ENCODE assay signal across 9 mouse cellular contexts in the genomic region with DNA sequence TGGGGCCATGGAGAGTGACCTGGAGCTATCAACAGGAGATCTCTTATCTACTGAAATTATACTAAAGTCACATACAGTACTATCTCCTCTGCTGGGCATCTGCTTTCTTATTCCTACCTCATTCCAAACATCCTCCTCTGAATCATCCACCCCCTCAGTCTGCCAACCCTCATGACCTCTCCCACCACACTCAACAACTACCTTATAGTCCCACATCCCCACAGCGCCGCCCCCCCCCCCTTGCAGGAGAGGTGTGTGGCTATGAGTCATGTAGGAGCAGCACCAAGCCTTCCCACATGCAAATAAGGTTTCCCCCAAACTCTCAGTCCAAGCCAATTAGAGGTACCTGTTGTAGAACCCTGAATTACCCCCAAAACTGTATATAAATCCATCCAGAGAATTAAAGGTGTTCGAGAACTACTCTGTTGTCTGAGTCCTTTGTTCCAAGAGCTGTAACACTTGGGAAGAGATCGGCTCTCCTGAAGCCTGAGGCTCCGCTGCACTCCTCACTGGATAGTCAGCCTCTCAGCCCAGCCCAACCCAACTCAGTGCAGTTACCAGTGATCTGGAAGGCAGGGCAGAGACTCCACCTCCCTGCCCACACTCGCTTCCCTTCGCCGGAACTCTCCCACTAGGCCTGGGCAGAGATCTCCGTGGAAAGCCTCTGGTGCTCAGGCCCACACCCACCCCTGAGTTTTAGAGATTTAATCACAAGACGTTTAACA.
DNase-seq lines count a peak whose midpoint lies in the region; ATAC-seq lines count a peak whose summit lies in the region.
"Had no signal": no experiment of that assay in that cellular context is flagged by ENCODE, and none has a peak within 500 bp of the region (broad histone marks: within the 10 kb centered on the region; RNA-seq: fewer than 3 reads in every experiment).

No protein-coding gene starts in this region.

- H3K27ac ChIP-seq in midbrain, embryonic 13.5 days, result no peak overlapping the region
- no peak overlapping the region for H3K27ac ChIP-seq in midbrain, embryonic 10.5 days (replicated peaks)
- H3K27ac ChIP-seq: limb, embryonic 12.5 days; neural tube, embryonic 12.5 days had no signal

- WGBS in midbrain, embryonic 13.5 days, result 69% methylated on average over 10 of the region's 10 CpGs
- 81% methylated on average over 10 of the region's 10 CpGs for WGBS in midbrain, embryonic 10.5 days

- H3K4me2 ChIP-seq in midbrain, embryonic 13.5 days (replicated peaks), result no peak overlapping the region
- H3K4me2 ChIP-seq: limb, embryonic 12.5 days; neural tube, embryonic 12.5 days had no signal

- no peaks in the 10 kb centered on the region for H3K9me3 ChIP-seq in midbrain, embryonic 13.5 days
- H3K9me3 ChIP-seq in midbrain, embryonic 10.5 days (replicated peaks), result no peaks in the 10 kb centered on the region
- H3K9me3 ChIP-seq: limb, embryonic 12.5 days; neural tube, embryonic 12.5 days had no signal

- no peaks in the 10 kb centered on the region for H3K27me3 ChIP-seq in midbrain, embryonic 13.5 days
- no peaks in the 10 kb centered on the region for H3K27me3 ChIP-seq in midbrain, embryonic 10.5 days (ENCODE audit: low read depth, poor library complexity, severe bottlenecking)
- H3K27me3 ChIP-seq: limb, embryonic 12.5 days; neural tube, embryonic 12.5 days had no signal

- H3K4me3 ChIP-seq in midbrain, embryonic 13.5 days (replicated peaks), result no peak overlapping the region
- H3K4me3 ChIP-seq in midbrain, embryonic 10.5 days, result no peak overlapping the region
- H3K4me3 ChIP-seq: limb, embryonic 12.5 days; neural tube, embryonic 12.5 days had no signal

- peak; percentile 60 for ATAC-seq in midbrain, embryonic 13.5 days
- ATAC-seq in inflammation-experienced regulatory T-cells, adult 6 months, result peak; percentile 67
- ATAC-seq in megakaryocyte-erythroid progenitor cell, adult 5-6 weeks (replicated peaks; ENCODE audit: low FRiP score, low TSS enrichment, poor library complexity, severe bottlenecking), result peak; percentile 72

- peaks cover 28% of the 10 kb centered on the region for H3K4me1 ChIP-seq in midbrain, embryonic 13.5 days (replicated peaks)
- H3K4me1 ChIP-seq in midbrain, embryonic 10.5 days, result peaks cover 12% of the 10 kb centered on the region
- H3K4me1 ChIP-seq: limb, embryonic 12.5 days; neural tube, embryonic 12.5 days had no signal

- H3K9ac ChIP-seq in midbrain, embryonic 13.5 days (replicated peaks), result no peak overlapping the region
- H3K9ac ChIP-seq: limb, embryonic 12.5 days; neural tube, embryonic 12.5 days had no signal

- no peak for DNase-seq in midbrain, embryonic 10.5 days (ENCODE audit: low spot score)
- DNase-seq in ZHBTc4 (ENCODE audit: low read depth, low spot score), result peak; percentile 28
- DNase-seq in frontal cortex, postnatal 36 days (ENCODE audit: low spot score in 2 of 2), result no peak
- no peak for DNase-seq in cerebellum, postnatal 36 days

- H3K36me3 ChIP-seq in midbrain, embryonic 13.5 days, result peaks cover 25% of the 10 kb centered on the region
- peaks cover 82% of the 10 kb centered on the region for H3K36me3 ChIP-seq in midbrain, embryonic 10.5 days
